Mouse (Mus musculus) ovary, adult 18-20 months (tissue): Measurements from ENCODE around the gene Lmo2.
"Not testable (repeated sequence)": the region's sequence is repeated elsewhere in the genome, so short reads cannot be mapped to it uniquely, and the experiment has no call there.

Experiments used
- DNase-seq: peaks from one replicate; pipeline ENCODE4 v3.0.0; 2022; ENCODE audit warnings: low spot score, mixed read lengths

Lmo2 gene

DNA sequence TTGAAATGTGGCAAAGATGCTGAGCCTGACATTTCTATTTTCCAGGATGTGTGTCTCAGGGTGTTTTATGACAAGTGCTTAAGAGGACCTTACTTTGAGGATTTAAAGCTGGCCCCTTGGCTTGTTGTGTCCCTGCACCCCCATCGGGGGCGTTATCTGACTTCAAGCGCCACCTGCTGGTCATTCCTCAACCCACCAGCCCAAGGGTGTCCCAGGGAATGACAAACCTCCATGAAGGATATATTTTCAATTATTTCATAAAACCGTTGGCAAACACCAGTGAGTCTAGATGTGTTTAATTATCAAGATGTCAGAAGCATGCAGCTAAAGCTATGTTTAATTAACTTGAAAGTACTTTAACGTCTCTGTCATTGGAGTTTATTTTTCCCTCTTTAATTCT lies 24.5 kb downstream of the Lmo2 start:
- DNase-seq: no peak

DNA sequence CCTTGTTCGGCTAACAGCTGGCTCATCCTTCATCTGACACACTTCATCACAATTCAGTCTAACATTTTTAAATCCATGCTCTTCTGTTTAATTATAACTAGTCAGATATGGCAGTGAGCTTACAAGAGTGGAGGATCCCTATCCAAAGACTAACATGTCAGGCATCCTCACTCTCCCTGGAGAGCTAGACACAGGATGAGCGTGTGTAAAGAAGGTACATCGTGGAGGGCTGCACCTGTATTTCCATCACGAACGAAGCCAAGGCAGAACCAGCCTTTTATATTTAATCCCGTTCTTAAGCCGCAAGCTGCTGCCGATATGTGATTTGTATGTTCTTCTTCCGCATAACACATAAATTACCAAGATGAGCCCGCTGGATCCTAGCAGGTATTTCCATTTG lies 25.4 kb downstream of the Lmo2 start:
- DNase-seq: no peak

DNA sequence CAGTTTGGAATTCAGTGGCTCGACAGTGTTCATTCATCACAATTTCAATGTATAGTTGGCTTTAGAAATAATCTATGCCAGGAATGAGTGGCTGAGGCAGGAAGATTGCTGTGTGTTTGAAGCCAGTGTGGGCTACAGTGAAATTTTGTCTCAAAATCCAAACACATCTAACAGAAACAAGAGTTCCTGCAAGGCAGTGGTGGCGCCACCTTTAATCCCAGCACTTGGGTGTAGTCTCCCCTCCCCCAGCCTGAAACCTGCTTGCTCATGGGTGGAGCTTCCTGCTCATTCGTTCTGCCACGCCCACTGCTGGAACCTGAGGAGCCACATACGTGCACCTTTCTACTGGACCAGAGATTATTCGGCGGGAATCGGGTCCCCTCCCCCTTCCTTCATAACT lies 29.8 kb downstream of the Lmo2 start:
- DNase-seq: not testable (repeated sequence)

DNA sequence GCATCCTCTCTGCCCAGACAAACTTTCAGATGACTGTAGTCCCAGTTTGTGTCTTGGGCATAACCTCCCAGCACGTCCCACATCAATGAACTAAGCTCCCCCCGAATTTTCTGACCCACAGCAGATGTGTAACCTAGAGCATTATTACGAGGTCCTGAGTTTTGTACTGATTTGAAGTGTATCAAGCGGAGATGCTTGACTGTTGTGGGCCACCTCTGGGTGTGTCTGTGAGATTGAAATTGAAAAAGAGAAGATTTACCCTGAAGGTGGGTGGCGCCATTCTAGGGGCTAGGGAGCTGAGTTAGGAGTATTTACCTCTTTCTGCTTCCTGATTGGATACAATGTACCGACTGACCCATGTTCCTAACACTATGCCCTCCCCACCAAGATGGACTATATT lies 31.9 kb downstream of the Lmo2 start:
- DNase-seq: no peak

DNA sequence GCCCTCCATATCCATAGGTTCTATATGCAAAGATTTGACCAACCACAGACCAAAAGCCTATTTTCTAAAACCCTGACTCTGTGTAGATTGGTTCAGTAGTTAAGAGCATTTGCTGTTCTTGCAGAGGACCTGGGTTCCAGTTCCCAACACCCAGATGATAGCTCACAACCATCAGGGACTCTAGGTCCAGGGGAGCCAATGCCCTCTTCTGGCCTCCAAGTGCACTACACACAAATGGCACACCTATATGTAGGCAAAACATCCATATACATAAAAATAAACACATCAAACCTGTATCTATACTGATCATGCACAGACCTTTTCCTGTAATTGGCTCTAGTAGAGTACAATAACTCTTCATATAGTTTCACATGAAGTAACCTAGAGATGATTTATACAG lies 33.5 kb downstream of the Lmo2 start:
- DNase-seq: no peak

DNA sequence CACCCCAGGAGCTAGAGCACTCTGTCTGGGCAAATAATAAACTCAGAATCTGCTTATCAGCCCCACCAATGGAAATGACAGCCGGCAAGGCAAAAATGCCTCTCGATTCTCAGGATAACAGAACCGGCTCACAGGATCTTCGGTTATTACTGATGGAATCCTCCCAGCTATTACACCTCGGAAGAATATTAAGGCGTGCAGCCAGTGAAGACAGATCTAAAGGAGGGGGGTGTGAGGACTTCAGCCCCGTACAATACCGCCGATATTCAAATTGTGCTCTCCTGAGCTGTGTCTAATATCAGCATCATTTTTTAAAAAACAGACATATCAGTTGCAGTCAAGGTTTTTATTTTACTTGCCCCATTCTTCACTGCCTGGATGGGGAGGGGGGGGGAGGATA lies 34.4 kb downstream of the Lmo2 start:
- no peak for DNase-seq

DNA sequence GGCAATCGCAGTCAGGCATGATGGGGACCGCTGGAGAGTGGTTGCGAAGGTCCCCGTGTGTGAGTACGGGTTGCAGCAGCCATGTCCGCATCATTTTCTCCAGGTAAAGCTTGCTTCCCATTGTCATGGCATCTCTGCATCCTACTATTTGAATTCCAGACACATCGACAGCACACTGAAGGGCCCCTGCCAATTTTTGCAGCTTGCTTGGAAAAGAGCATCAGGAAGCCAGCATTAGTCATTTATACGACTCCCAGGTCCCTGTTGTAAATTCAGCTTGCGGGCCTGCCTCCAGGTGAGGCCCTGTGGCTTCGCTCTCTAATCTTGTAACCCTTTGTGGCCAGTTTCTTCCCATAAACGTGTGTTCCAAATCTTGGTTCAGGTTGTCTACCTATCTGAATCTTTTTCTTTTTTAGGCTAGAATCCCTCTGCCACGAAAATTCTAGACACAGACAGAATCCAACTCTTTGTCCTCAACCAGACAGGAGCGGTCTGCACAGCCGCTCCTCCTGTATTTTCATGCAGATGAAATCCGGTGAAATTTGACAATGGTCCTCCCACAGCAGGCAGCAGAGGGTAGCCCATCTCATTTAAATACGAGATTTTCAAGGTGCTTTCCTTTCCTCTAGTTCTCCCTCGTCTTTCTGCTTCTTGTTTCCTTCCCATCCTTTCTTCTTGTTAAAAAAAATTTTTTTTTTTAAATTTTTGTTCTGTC lies 35.0 kb downstream of the Lmo2 start:
- DNase-seq: no peak

DNA sequence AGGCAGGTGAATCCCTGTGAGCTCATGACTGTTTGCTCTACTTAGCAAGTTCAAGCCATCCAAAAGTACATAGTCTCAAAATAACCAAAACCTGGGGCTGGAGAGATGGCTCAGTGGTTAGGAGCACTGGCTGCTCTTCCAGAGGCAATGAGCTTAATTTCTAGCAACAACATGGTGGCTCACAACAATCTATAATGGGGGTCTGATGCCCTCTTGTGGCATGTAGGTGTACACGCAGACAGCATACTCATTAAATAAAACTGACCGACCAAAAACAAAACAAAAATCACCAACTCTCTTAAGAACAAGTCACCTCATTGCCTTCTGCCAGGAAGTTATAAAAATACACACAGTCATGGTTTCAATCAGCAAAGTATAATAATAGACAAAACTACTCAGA lies 43.3 kb downstream of the Lmo2 start:
- DNase-seq: no peak

DNA sequence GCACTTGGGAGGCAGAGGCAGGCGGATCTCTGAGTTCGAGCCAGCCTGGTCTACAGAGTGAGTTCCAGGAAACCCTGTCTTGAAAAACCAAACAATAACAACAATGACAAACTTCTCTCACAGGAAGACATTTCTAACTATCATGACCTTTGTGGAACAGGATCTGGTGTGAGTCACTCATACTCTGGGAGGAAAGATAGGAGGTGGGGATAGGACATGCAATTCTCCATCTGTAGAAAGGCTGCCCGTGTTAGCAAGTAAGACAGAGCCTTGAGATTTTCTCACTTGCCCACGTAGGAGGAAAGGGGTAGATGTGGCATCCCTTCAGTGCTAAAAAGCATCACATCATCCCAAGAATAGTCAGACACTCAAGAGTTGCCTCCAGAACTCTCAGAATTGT lies 44.1 kb downstream of the Lmo2 start:
- no peak for DNase-seq

DNA sequence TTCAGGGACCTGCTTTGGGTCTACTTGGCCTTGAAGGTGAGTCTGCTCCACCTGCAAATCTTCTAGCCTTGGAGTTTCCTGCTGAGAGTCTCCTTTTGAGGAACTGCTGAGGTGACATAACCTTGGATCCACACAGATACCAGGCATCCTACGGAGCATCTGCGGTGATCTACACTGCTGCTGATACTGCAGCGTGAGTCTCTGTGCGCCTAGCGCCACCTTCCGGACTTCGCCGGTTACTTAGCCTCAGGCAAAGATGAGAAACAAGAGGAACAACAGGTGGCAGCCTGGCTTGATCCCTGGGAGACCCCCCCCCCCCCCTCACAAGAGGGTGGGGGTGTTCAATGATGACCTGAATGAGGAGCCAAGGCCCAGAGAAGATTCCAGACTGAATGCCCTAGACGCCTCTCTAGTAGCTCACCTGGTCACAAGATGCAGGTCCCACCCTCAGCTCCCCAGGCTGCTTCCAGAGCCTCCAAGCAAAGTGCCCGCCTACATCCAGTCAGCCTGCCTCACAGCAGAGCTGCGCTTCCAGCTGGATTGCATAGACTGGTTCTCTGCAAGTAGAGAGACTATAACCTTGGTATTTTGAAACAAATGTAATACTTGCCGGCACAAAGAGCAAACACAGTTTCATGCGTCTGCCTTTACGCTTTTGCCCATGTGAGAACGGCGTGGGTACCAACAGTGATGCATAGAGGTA lies 45.1 kb downstream of the Lmo2 start:
- DNase-seq: no peak

DNA sequence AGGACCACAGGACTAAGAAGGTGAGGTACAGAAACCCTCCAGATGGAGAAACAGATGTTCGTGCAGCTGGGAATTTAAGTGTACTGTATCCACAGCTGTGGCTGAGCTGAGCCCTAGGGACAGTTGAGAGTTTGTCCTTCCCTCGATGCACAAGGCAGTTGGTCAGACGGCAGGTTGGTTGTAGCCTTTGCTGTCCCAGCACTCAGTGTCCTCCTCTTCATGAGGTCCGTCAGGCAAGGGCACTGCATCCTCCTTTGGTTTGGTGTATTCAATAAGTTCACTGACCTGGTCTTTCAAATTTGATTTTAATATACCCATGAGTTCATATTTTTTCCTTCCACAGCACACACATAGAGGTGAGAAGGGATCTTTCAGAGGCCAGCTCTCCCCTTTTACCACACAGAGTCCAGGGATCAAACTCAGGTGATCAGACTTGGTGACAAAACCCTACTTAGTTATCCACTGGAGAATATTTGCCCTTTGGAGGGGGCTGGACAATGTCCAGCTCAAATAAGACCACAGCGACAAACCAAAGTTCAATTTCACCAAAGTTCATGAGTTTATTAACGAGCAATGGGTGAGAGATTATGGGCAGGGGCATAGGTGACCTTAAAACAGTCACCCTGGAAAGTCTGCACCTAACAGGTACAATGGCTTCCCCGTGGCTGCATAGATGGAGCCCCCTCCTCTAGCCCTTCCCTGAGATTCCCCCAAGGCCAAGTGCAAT lies 50.2 kb downstream of the Lmo2 start:
- no peak for DNase-seq

DNA sequence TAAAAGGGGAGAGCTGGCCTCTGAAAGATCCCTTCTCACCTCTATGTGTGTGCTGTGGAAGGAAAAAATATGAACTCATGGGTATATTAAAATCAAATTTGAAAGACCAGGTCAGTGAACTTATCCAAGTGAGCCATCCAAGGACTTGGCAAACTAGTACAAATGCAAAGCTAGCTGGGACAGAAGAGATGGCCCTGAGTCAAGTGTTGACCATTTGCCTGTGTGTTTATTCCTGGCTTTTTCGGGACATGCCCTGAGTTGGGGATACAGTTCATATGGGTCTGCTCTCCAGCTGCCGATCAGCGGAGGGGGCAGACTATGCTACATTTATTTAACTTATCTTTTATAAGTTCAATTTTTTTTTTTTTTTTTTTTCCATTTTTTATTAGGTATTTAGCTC lies 51.1 kb downstream of the Lmo2 start:
- DNase-seq: not testable (repeated sequence)

DNA sequence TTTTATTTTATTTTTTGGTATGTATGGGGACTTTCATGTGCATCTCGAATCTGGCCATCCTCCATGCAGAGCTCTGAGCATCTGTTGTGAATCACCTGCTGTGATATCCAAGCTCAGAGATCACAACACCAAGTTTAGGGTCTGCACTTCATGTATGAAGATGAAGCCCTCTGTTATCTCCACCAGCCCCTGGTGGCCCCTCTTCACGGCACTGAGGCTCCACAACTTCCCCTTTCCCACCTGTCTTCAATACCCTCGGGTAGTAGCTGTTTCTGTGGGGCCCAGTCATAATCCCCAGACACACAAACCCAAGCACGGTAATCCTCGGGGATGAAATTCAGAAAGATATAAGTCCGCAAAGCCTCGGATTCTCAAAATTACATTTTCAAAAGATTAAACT lies 65.3 kb downstream of the Lmo2 start:
- DNase-seq: no peak

DNA sequence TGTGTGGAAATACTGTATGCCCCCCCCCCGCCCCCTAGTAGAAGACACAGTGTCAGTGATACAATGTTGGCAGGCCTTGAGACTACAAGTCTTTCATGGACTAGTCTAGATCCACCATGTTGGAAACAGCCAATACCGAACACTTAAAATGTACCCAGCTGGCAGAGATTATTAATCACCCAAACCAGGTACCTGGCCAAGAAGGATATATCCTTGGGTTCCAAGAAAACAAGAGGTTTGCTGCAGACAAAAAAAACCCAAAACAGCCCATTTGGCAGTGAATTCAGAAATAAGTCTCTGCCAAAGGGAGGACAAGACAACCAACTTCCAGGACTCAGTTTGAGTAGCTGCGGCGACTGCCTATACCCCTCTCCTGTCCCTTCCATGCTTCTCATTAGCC lies 66.9 kb downstream of the Lmo2 start:
- no peak for DNase-seq

DNA sequence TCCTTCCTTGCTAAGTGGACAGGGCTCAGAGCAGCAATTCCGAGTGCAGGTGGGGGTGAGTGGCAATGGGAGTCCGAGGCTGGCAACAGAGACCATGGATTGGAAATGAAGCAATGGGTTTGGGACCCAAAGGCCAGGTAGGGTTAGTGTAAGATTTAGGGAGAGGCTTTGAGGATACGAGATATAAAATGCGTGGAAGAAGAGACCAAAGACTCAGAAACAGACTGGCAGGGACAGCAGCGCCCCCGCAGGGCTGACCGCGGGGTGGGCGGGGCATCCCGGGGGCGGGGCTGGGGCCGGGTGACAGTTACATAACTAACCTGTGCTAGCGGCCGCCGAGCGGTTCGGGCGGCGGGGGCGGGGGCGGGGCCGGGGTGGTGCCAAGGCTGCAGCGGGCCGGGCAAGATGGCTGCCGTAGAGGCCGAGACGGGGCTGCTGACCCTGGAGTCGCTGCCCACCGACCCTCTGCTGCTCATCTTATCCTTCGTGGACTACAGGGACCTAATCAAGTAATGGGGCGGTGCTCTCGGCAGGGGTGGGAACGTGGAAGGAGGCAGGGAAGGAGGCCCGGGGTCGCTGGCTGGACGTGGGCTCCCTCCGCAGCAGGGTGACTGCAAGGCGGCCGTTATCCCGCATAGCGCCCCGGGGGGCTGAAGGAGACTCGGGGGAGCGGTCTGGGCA lies 69.8 kb downstream of the Lmo2 start, which contains the start of gene Fbxo3:
TSS of gene Fbxo3 (plus strand) at position 264 of the 681 bp plus-strand sequence.
- peak; percentile 84 for DNase-seq

DNA sequence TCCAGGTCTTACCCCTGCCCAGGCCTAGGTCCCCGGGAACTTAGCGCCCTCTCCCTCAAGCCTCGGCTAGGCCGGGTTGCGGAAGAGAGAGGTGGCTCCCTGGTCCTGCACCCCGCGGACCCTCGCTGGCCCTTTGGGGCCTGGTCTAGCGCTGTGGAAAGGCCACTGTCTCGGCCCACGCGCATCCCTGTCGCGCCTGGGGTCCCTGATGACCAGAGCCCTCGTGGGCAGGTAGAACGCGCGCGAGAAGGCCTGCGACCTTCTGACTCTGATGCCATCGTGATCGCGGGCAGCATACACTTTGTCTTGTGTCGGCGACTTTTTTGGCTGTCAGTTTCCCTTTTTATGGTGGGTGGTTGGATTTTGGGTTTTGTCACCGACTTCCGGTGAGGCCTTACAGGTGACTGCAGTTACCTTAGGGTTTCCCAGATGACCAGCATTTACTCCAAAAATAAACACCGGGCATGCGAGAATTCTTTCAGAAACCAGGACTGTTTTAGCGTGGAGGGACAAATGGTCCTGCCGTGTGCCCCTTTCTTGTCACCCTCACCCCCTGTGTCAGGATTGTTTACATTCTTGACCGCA lies 70.4 kb downstream of the Lmo2 start, which contains the start of gene 4931422A03Rik:
TSS of gene 4931422A03Rik (minus strand) at position 223 of the 585 bp plus-strand sequence.
- DNase-seq: no peak

DNA sequence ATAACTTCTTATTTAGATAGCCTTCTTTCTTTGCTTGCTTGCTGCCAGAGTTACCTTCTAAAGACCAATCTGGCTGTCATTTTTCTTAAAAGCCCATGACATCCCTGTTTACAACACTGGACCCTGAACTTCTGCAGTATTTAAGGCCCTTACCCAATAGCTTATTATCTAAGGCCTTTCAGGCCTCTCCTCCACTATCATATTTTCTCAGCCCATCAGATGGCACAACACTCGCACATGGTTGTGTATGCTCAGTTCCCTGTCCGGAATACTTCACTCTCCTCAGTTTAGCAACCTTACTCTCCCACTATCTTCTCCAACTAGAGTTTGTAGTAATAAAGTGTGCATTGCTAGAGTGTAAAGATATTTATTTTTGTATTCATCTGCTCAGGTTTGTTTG lies 71.3 kb downstream of the Lmo2 start:
- DNase-seq: no peak

DNA sequence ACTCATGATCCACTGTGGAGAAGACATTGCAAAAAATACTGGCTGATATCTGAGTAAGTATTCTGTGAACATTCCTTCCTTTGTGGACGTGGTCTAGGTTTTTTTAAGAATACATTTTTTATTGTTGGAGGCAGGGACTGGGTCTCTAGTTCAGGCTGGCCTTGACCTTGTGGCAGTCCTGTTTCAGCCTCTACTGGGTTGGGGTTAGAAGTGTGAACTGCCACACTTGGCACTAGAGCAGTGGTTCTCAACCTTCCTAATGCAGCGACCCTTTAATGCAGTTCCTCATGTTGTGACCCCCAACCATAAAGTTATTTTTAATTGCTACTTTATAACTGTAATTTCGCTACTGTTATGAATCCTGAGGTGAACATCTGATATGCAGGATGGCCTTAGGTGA lies 72.6 kb downstream of the Lmo2 start:
- no peak for DNase-seq
